ENCODE assay signal across 17 mouse cellular contexts in the genomic region with DNA sequence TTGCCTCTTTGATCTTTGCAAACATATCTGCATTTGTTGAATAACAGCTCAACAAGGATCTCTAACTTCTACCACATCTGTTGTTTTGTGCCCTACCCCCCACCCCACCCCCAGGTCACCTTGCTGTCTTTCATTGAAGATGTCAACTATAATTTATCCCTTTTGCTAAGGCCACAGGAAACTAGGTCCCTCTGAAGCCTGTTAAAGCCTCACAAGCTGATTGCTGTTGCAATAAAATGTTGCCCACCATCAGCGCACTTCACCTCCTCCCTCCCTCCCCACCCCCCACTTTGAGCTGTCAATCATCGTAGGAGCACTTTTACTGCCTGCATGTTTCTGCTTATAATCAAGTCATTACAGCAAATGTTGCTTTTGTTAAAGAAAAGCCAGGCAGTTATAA.
DNase-seq lines count a peak whose midpoint lies in the region; ATAC-seq and TF ChIP-seq lines count a peak whose summit lies in the region.
"Had no signal": no experiment of that assay in that cellular context is flagged by ENCODE, and none has a peak within 500 bp of the region (broad histone marks: within the 10 kb centered on the region; RNA-seq: fewer than 3 reads in every experiment).

No protein-coding gene starts in this region.

- TF ChIP-seq CTCF in thymus, adult 2 months (IDR thresholded peaks at IDR 0.05; ENCODE audit: borderline replicate concordance, control insufficient read depth, extremely low read depth, insufficient read depth, low read length, poor library complexity), result no peak

- peak; percentile 18 for DNase-seq in hindbrain, embryonic 11.5 days (ENCODE audit: low spot score)
- peak; percentile 68 for DNase-seq in embryo, embryonic 10.5 days (ENCODE audit: low spot score)
- DNase-seq in midbrain, embryonic 14.5 days, result peak; percentile 41
- no peak for DNase-seq in thymus, adult 2 months
- no peak for DNase-seq in urinary bladder, postnatal 14 days (ENCODE audit: low spot score)
- DNase-seq in kidney, adult 18-20 months, result no peak
- DNase-seq: adrenal gland, postnatal 36 days; cerebellum, adult 9-11 months; left cerebral cortex, postnatal 4 days had no signal

- no peak for ATAC-seq in hindbrain, embryonic 11.5 days (ENCODE audit: low FRiP score)
- no peak for ATAC-seq in hindbrain, embryonic 13.5 days (ENCODE audit: low FRiP score)
- peak; percentile 26; the same call in 1 of the 2 replicates for ATAC-seq in forebrain, embryonic 15.5 days (replicated peaks)
- no peak for ATAC-seq in midbrain, embryonic 14.5 days (ENCODE audit: low FRiP score, low TSS enrichment)
- ATAC-seq: intestine, embryonic 15.5 days had no signal

- no peaks in the 10 kb centered on the region for H3K9me3 ChIP-seq in hindbrain, embryonic 11.5 days (ENCODE audit: control insufficient read depth, low read length)
- H3K9me3 ChIP-seq in hindbrain, embryonic 13.5 days, result no peaks in the 10 kb centered on the region
- H3K9me3 ChIP-seq in forebrain, embryonic 15.5 days, result no peaks in the 10 kb centered on the region
- H3K9me3 ChIP-seq in midbrain, embryonic 14.5 days (ENCODE audit: control insufficient read depth, low read length), result no peaks in the 10 kb centered on the region
- H3K9me3 ChIP-seq: embryonic facial prominence, embryonic 12.5 days; heart, embryonic 12.5 days; intestine, embryonic 15.5 days had no signal

- no peaks in the 10 kb centered on the region for H3K36me3 ChIP-seq in hindbrain, embryonic 11.5 days (ENCODE audit: control insufficient read depth, insufficient read depth, low read length)
- H3K36me3 ChIP-seq in hindbrain, embryonic 13.5 days, result no peaks in the 10 kb centered on the region
- no peaks in the 10 kb centered on the region for H3K36me3 ChIP-seq in forebrain, embryonic 15.5 days
- H3K36me3 ChIP-seq in midbrain, embryonic 14.5 days (ENCODE audit: control insufficient read depth, insufficient read depth, low read length), result no peaks in the 10 kb centered on the region
- no peaks in the 10 kb centered on the region for H3K36me3 ChIP-seq in thymus, adult 2 months (ENCODE audit: control insufficient read depth, insufficient read depth, low read length)
- H3K36me3 ChIP-seq: embryonic facial prominence, embryonic 12.5 days; heart, embryonic 12.5 days; intestine, embryonic 15.5 days had no signal

- H3K27me3 ChIP-seq in hindbrain, embryonic 11.5 days (ENCODE audit: control insufficient read depth, insufficient read depth, low read length), result no peaks in the 10 kb centered on the region
- H3K27me3 ChIP-seq in hindbrain, embryonic 13.5 days, result no peaks in the 10 kb centered on the region
- no peaks in the 10 kb centered on the region for H3K27me3 ChIP-seq in forebrain, embryonic 15.5 days
- H3K27me3 ChIP-seq in midbrain, embryonic 14.5 days (ENCODE audit: control insufficient read depth, insufficient read depth, low read length), result no peaks in the 10 kb centered on the region
- no peaks in the 10 kb centered on the region for H3K27me3 ChIP-seq in thymus, adult 2 months (ENCODE audit: control insufficient read depth, insufficient read depth, low read length)
- H3K27me3 ChIP-seq: embryonic facial prominence, embryonic 12.5 days; heart, embryonic 12.5 days; intestine, embryonic 15.5 days had no signal

- H3K4me1 ChIP-seq in hindbrain, embryonic 11.5 days (replicated peaks; ENCODE audit: control insufficient read depth, insufficient read depth, low read length), result no peaks in the 10 kb centered on the region
- peaks cover 19% of the 10 kb centered on the region for H3K4me1 ChIP-seq in hindbrain, embryonic 13.5 days (replicated peaks)
- H3K4me1 ChIP-seq in forebrain, embryonic 15.5 days, result peaks cover 22% of the 10 kb centered on the region
- H3K4me1 ChIP-seq in midbrain, embryonic 14.5 days (ENCODE audit: control insufficient read depth, insufficient read depth, low read length), result peaks cover 3% of the 10 kb centered on the region; the same call in 1 of the 2 replicates
- H3K4me1 ChIP-seq in thymus, adult 2 months (replicated peaks; ENCODE audit: control insufficient read depth, insufficient read depth, low read length), result no peaks in the 10 kb centered on the region
- H3K4me1 ChIP-seq: heart, embryonic 12.5 days; intestine, embryonic 15.5 days had no signal

- WGBS in hindbrain, embryonic 11.5 days, result 55% methylated on average over 2 of the region's 2 CpGs
- 48% methylated on average over 2 of the region's 2 CpGs for WGBS in hindbrain, embryonic 13.5 days
- 38% methylated on average over 2 of the region's 2 CpGs for WGBS in forebrain, embryonic 15.5 days
- 50% methylated on average over 2 of the region's 2 CpGs for WGBS in midbrain, embryonic 14.5 days
- WGBS in thymus, adult 2 months, result 85% methylated on average over 2 of the region's 2 CpGs

- no peak overlapping the region for H3K4me3 ChIP-seq in hindbrain, embryonic 11.5 days (ENCODE audit: low read depth, low read length)
- no peak overlapping the region for H3K4me3 ChIP-seq in hindbrain, embryonic 13.5 days
- H3K4me3 ChIP-seq in forebrain, embryonic 15.5 days, result no peak overlapping the region
- H3K4me3 ChIP-seq in midbrain, embryonic 14.5 days (replicated peaks; ENCODE audit: low read depth, low read length), result no peak overlapping the region
- no peak overlapping the region for H3K4me3 ChIP-seq in thymus, adult 2 months (ENCODE audit: control insufficient read depth, insufficient read depth, low read length)
- H3K4me3 ChIP-seq: embryonic facial prominence, embryonic 12.5 days; heart, embryonic 12.5 days; intestine, embryonic 15.5 days; myocyte had no signal

- TF ChIP-seq POLR2A in thymus, adult 2 months (IDR thresholded peaks at IDR 0.05; ENCODE audit: control insufficient read depth, extremely low read depth, insufficient read depth, low read length, poor library complexity), result no peak

- no peak overlapping the region for H3K27ac ChIP-seq in hindbrain, embryonic 11.5 days (ENCODE audit: low read depth, low read length)
- H3K27ac ChIP-seq in hindbrain, embryonic 13.5 days, result no peak overlapping the region
- 0 out of 2 replicates have a peak overlapping the region, but pooled peaks have one; percentile 8 for H3K27ac ChIP-seq in forebrain, embryonic 15.5 days (replicated peaks)
- no peak overlapping the region for H3K27ac ChIP-seq in midbrain, embryonic 14.5 days (replicated peaks; ENCODE audit: low read depth, low read length)
- H3K27ac ChIP-seq in thymus, adult 2 months (ENCODE audit: control insufficient read depth, insufficient read depth, low read length), result no peak overlapping the region
- H3K27ac ChIP-seq: embryonic facial prominence, embryonic 12.5 days; intestine, embryonic 15.5 days; kidney, postnatal 0 days; liver, embryonic 14.5 days had no signal

- H3K9ac ChIP-seq in hindbrain, embryonic 11.5 days (ENCODE audit: low read depth, low read length), result no peak overlapping the region
- no peak overlapping the region for H3K9ac ChIP-seq in hindbrain, embryonic 13.5 days
- H3K9ac ChIP-seq in forebrain, embryonic 15.5 days (replicated peaks), result no peak overlapping the region
- no peak overlapping the region for H3K9ac ChIP-seq in midbrain, embryonic 14.5 days (replicated peaks; ENCODE audit: low read length)
- H3K9ac ChIP-seq: embryonic facial prominence, embryonic 12.5 days; heart, embryonic 12.5 days; intestine, embryonic 15.5 days; liver, embryonic 14.5 days had no signal

- H3K4me2 ChIP-seq in hindbrain, embryonic 11.5 days (replicated peaks; ENCODE audit: low read depth, low read length), result no peak overlapping the region
- no peak overlapping the region for H3K4me2 ChIP-seq in hindbrain, embryonic 13.5 days
- no peak overlapping the region for H3K4me2 ChIP-seq in forebrain, embryonic 15.5 days (replicated peaks)
- no peak overlapping the region for H3K4me2 ChIP-seq in midbrain, embryonic 14.5 days (ENCODE audit: low read length)
- H3K4me2 ChIP-seq: embryonic facial prominence, embryonic 12.5 days; heart, embryonic 12.5 days; intestine, embryonic 15.5 days had no signal

Comparison
In these comparisons a context has a peak if more than half of its experiments do, and no peak if none do; other contexts are left out.
1. DNase-seq: peak in hindbrain, embryonic 11.5 days (single experiment), embryo, embryonic 10.5 days (single experiment) and midbrain, embryonic 14.5 days (single experiment); none in thymus, adult 2 months (single experiment), urinary bladder, postnatal 14 days (single experiment) and kidney, adult 18-20 months (single experiment).